Mouse (Mus musculus) cerebellum, postnatal 10 days (tissue): Measurements from ENCODE around the gene Lhpp.

Experiments
- DNase-seq, 2 experiments: peaks; one replicate each; pipeline ENCODE4 v3.0.0; 2021; ENCODE audit warnings: mixed read lengths in 2 of 2

Gene Lhpp

GRCm38 (mm10) chr7:132742912-132743311 is 132.5 kb downstream of the Lhpp start:
- no peak for DNase-seq

DNA sequence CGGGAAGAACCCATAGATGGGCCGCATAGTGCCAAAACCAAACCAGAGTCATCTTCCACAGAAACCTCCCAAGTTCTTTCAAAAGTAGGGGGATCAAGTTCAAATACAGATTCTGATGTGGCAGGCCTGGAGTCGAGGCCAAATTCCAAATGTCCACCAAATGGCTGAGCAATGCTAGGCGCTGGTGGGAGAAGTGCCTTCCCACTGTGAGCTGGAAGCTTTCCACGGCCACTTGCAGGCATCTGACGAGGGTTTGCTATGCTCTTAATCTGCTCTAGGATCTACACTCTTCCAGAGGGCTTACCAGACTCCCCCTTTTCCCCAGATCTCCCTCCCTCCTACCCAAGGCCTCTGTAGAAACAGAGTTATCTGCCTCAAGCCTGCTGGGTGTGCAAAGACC is 136.7 kb downstream of the Lhpp start:
- peak; percentile 78 to 88 for DNase-seq

DNA sequence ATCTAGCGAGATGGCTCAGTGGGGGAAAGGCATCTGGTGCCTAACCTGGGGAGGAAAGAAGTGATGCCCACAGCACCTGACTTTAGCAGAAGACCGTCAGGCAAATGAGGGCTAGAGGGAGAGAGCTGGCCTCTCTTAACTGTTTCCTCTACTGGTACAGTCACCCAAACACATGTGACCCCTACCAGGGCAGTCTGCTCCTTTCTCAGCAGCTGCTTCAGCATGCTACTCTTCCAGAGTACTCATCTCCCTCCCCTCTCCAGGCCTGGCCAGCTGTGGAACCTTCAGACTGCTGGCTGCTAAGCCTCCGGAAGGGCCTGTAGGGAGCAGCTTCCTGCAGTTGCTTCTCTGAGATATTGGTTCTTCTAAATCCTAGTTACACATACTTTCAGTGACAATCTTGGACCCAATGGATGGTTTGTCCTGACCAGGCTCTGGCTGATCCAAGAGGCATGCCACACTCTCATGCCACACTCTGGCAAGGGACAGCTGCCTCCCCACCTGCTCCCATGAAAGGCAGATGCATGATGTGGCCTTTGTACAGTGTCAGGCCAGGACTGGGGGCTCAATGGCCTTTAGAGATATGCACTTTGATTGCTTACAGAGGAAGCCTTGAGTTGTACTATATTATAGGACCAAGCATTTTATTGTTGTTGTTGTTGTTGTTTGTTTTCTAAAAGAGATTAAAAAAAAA is 137.8 kb downstream of the Lhpp start:
- DNase-seq, result no peak

DNA sequence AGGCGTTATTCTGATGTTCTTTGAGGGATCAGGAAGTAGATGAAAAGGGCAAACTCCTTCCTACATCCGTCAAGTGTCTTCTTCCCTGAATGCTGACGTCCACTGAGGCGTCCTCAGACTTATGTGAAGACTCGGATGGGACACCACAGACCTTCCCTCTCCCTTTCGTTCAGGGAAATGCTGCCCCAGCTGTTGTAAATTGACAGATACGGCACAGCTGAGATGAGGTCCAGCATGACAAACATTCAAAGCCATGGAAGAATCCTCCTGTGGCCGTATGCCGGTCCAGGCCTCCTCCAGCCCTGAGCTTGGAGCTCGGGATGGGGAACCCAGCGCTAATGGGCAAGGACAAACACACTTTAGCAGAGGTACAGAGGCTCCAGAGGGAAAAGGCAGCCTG is 139.1 kb downstream of the Lhpp start:
- no peak for DNase-seq

DNA sequence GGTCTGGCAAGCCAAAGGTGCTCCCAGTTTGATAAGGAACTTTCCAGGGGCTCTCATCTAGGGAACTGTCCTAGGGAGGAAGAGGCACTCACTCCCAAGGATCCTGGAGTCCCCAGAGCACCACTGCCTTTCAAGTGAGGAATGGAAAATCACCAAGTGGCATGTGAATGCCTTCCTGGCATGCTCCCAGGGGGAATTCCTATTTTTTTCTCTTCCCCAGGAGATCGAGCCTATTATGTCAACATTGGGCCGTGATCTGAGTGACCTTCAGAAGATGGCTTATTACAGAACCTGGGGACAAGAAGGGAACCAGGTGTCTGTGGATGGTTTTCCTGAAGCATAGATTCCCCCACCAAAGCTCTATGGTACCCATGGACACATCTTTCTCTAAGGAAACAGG is 141.3 kb downstream of the Lhpp start:
- DNase-seq, result no peak

GRCm38 (mm10) chr7:132753518-132754388 is 143.3 kb downstream of the Lhpp start:
- DNase-seq, result peak; percentile 81 to 89

GRCm38 (mm10) chr7:132754389-132754750 is 143.9 kb downstream of the Lhpp start:
- peak; percentile 72 to 75 for DNase-seq
